Mouse (Mus musculus) heart, adult 8-10 months (tissue): ENCODE data around the gene Rasal1. TPM values are rescaled to one million over a fixed set of nuclear protein-coding genes. Genes with fewer than 3 reads are reported as not detected.

Source experiments
- DNase-seq: peaks from one replicate; pipeline ENCODE4 v3.0.0; 2022; ENCODE audit warnings: low spot score
- total RNA-seq, 4 experiments: library from RNA; stranded (reverse); gene quantifications; 2 replicates each; pipeline ENCODE4 v1.2.4; 2022

The Rasal1 gene
- total RNA-seq, result under 1 TPM in 3 of 4 experiments, not detected in 1; 0.44 to 0.79 (median 0.46) TPM

DNA sequence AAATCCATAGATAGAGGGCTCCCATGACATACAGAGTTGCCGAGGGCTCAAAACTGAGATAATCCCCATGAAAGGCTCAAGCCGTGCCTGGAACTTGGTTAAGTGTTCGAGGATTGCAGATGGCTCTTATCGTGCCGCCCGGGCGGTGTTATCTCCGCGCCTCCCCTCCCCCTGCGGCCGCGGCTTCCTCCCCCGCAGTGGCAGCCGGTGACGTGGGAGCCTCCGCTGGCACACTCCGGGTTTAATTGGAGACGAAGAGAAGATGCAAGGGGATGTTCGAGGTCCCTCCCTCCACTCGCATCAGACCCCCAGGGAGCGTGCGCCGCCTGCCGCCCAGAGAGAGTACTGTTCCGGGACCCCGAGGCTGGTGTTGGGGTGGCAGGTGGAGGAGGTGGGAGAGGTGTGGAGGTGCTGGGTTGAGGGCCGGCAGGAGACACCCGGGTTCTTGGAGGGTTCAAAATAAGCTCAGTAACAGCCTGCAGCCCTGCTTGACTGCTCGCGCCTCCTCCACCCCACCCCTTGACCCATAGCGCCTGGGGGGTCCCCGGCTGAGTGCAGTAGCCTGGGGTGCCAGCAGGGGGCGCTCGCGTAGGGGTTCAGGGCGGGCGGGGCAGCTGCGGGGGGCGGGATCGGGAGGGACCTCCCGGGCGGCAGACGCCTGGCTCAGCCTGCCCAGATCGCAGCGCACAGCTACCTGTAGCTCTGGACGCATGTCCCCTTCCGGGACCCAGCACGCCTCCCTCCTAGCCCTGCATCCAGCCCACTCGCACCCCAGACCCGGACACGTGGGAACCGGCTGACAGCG is at the start of gene Rasal1:
Rasal1 (plus strand) TSS at position 244 of the 805 bp plus-strand sequence.
- no peak for DNase-seq

DNA sequence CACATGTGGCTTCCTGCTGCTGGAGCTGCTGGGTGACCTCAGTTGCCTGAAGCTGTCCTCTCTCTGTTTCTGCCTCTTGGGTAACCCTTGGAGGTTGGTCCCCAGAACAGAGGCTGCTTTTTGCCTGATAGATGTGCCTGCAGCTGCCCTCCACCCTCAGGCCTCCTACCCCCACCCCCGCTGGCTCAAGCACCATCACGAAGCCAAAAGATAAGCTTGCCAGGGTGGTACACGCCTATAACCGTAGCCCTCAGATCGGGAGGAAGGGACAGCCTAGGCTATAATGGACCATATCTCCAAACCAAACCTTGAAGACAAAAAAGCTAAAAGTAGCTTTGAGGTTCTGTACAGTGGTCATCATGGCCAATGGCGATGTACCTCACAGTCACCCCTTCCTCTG is 49.0 kb upstream of the Rasal1 start:
- no peak for DNase-seq

- no peak for DNase-seq
Measured at GRCm38 (mm10) chr5:120600946-120601668, 47.5 kb upstream of the Rasal1 start.

DNA sequence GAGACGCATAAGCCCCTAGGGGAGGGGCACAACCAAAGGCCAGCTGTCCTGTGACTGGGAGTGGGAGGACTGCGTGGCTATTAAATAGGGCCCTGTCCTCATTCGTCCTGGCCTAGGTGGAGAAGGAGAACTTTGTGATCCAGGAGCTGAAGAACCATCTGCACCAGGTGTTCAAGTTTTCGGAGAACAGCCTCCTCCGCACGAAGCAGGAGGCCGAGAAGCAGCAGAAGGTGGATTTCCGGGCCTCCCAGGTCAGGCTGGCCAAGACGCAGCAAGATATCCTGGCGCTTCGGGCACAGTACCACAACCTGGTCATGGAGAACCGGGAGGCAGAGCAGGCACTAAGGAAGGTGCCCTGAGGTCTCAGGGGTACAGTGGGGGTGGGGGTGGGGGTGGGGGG is 46.4 kb upstream of the Rasal1 start:
- no peak for DNase-seq

DNA sequence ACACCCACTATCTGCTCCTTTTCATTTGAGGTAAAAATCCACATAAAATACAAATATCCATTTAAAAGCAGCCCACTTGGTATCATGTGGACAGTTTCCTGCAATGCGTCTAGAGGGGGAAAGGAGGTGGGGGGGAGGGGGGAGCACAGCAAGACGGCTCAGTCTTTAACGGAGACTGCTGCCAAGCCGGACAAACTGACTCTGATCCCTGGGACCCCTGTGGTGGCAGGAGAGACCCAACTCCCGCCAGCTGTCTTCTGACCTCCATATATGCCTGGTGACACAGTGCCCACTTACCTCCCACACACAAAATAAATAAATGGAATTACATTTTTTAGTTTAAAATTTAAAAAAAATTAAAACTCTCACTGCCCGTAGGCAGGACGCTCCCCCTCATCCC is 45.1 kb upstream of the Rasal1 start:
- DNase-seq, result no peak

- peak; percentile 79 for DNase-seq
Measured at GRCm38 (mm10) chr5:120604839-120605238, 43.8 kb upstream of the Rasal1 start.

- no peak for DNase-seq
Measured at GRCm38 (mm10) chr5:120605241-120605661, 43.4 kb upstream of the Rasal1 start.

- peak; percentile 91 for DNase-seq
Measured at GRCm38 (mm10) chr5:120605688-120606087, 42.9 kb upstream of the Rasal1 start.

GRCm38 (mm10) chr5:120606590-120607200 is 41.9 kb upstream of the Rasal1 start:
- no peak for DNase-seq

- no peak for DNase-seq
Measured at GRCm38 (mm10) chr5:120607335-120607734, 41.3 kb upstream of the Rasal1 start.

- DNase-seq, result no peak
Measured at GRCm38 (mm10) chr5:120609246-120609775, 39.3 kb upstream of the Rasal1 start.

DNA sequence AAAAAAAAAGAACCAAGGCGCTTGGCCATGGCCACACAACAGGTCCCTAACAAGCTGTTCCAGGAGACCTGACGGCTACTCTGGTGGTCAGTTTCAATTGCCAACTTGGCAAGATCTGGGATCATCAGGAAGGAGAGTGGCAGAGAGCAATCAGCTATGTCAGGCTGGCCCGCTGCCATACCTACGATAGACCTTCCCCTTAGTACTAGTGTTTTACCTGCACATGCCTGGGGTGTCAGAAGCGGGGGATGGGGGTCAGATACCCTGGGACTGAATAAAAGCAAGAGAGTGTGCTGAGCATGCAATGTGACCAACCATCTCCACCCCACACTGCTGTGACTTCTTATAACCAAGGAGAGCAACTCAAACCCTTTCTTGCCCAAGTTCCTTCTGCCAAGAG is 37.7 kb upstream of the Rasal1 start:
- no peak for DNase-seq

DNA sequence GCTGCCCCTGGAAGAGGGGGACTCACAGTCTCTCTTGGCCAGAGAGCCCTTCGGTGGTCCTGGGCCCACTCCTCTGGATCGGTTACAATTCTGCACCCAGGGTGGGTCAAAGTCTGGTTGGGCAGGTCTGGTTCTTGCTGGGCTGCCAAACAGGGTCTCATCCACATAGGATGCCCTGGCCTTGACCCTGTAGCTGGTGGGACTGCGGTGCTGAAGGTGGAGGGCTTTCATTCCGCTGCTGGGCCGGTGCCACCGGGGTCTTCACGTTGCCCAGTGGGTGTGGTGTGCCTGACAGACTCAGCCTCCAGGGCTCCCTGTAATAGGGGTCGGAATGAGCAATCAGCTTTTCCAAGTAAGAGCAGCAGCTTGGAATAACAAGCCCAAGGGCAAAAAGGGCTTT is 37.2 kb upstream of the Rasal1 start:
- DNase-seq, result no peak

DNA sequence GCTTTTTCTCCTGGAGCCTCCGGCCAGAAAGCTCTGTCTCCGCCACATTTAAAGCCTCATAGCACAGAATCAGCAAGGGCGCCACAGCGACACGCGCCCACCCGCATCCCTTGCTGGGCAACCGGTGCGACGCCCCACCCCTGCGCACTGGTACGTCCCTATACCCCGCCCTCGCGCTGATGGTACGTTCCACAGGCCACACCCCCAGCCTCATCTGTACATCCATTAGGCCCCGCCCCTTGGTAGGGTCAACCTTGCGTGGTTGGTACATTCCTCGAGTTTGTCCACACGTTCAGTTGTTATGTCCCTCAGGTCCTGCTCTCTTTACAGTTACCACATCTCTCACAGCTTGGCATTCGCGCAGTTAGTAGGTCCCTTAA is 36.2 kb upstream of the Rasal1 start, which contains the start of the genes Rita1 and Ddx54:
Rita1 (minus strand) TSS at position 148 of the 380 bp plus-strand sequence.
Ddx54 (plus strand) TSS at position 298 of the 380 bp plus-strand sequence.
- DNase-seq, result peak; percentile 96

DNA sequence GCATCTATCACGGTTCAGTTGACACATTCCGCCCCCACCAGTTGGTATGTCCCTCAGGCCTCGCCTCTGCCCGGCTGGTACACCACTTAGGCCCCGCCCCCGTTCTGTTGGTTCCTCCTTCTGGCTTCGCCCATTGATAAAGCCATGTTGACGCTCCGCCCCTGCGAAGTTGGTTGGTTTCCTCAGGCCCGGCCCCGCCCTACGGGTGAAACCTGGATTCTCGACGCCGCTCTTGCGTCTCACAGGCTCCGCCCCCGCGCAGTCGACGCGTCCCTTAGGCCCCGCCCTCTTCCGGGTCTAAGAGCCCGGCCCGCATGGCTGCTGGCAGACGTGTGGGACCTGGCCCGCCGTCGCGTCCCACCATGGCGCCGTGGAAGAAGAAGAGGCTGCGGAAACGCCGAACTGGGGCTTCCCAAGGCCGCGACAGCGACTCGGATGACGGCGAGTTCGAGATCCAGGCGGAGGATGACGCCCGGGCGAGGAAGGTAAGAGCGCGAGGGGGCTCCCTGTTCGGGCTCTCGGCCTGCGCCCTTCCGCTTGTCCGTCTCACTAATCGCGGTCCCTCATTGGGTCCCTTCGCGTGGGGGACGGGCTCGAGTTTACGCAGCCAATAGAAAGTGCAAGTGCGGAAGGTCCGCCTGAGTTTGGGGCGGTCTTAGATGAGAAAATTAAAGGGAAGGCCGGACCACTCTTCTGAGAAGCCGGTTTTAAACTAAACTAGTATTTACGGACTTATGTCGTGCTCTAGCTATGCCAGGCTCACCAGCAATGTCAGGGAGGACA is 35.6 kb upstream of the Rasal1 start:
- peak; percentile 100 for DNase-seq

- no peak for DNase-seq
Measured at GRCm38 (mm10) chr5:120615903-120616302, 32.7 kb upstream of the Rasal1 start.

DNA sequence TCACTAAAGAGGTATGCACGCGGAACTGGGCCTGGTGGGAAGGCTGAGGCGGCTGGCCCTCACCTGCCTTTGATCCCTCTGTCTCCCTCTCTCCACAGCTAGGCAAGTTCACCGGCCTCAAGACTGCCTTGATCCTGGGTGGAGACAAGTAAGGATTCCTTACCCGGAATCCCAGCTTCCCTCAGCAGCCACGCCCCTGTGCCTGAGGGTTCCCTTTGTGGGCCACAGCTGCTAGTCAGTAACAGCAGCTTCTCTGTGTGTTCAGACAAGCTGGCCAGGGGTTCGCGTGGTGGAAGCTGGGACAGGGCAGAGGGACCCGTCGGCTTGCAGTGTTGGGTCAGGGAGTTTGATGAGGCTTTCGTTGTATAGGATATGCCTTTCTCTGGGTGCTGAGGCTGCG is 29.8 kb upstream of the Rasal1 start:
- no peak for DNase-seq

- no peak for DNase-seq
Measured at GRCm38 (mm10) chr5:120619201-120619600, 29.4 kb upstream of the Rasal1 start.

DNA sequence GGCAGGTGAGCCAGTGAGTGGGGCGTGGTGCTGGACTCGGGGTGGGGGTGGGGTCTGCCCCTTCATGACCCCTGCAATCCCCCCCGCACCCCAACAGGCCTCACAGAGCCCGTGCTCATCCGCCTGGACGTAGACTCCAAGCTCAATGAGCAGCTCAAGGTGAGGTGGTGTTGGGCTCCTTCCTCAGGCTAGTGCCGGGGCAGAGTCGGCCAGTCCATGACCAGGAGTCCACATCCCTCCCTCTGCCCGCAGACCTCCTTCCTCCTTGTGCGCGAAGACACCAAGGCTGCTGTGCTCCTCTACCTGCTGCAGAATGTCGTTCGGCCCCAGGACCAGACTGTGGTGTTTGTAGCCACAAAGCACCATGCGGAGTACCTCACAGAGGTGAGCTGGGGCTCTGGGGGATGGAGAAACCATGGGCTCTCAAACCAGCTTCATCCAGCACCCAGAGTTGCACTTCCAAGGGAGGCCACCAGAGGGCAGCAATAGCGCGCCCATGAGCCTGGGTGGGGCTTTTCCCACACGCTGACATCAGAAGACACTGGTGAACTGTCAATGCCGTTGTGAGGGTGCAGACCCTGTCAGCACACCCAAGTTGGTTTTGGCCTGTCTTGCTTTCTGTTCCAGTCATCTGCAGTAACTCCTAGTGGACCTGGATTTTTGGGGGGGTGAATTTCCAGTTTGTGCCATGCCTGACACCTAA is 28.1 kb upstream of the Rasal1 start:
- peak; percentile 77 for DNase-seq

- DNase-seq, result no peak
Measured at GRCm38 (mm10) chr5:120621078-120621765, 27.4 kb upstream of the Rasal1 start.
